Comparison of ENCODE assay signal across 21 mouse cellular contexts in the genomic region with DNA sequence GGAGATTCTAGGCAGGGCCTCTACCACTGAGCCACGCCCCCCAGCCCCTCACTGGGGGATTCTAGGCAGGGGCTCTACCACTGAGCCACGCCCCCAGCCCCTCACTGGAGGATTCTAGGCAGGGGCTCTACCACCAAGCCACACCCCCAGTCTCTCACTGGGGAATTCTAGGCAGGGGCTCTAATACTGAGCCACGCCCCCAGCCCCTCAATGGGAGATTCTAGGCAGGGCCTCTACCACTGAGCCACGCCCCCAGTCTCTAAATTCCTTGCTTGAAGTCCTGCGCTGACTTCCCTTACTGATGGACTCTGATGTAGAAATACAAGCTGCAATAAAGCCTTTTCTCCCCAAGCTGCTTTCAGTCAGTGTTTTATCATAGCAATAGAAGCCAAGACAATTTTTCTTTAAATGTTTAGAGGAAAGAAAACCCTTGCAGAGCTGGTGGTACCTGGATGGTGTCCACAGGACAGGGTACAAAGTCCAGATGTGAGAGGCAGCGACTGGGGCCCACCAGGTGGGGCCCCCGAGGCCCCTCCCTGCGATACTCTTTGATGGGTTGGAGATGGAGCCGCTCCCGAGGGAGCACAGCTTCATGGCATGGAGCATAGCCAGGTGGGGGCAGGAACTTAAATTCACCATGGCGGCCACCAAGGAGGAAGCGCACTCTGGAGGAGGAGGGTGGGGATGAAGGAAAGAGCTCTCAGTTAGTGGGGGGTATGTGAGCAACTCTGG.
"Had no signal": no experiment of that assay in that cellular context is flagged by ENCODE, and none has a peak within 500 bp of the region (broad histone marks: within the 10 kb centered on the region; RNA-seq: fewer than 3 reads in every experiment).

No protein-coding gene starts in this region.

- ATAC-seq: liver, postnatal 0 days; lung, postnatal 0 days; midbrain, embryonic 13.5 days; midbrain, embryonic 15.5 days had no signal

- H3K4me2 ChIP-seq: lung, embryonic 15.5 days; midbrain, embryonic 11.5 days; midbrain, embryonic 13.5 days; midbrain, embryonic 15.5 days; neural tube, embryonic 13.5 days; neural tube, embryonic 15.5 days had no signal

- H3K27me3 ChIP-seq: lung, embryonic 15.5 days; midbrain, embryonic 13.5 days; midbrain, embryonic 15.5 days; neural tube, embryonic 13.5 days; neural tube, embryonic 15.5 days had no signal

- DNase-seq: liver, postnatal 0 days; lung, adult 2 months; lung, postnatal 14 days; lung, postnatal 36 days; retina, postnatal 1 day; right cerebral cortex, adult 18-20 months; right cerebral cortex, postnatal 25 days; right cerebral cortex, postnatal 4 days; spleen, adult 18-20 months; thymus, adult 2 months; thymus, postnatal 14 days; thymus, postnatal 36 days had no signal

- H3K4me3 ChIP-seq: lung, embryonic 15.5 days; megakaryocyte, embryonic 14.5 days; midbrain, embryonic 13.5 days; midbrain, embryonic 15.5 days; neural tube, embryonic 13.5 days; neural tube, embryonic 15.5 days had no signal

- H3K36me3 ChIP-seq: lung, embryonic 15.5 days; midbrain, embryonic 13.5 days; midbrain, embryonic 15.5 days; neural tube, embryonic 13.5 days; neural tube, embryonic 15.5 days had no signal

- H3K27ac ChIP-seq: lung, embryonic 15.5 days; macrophage; midbrain, embryonic 13.5 days; midbrain, embryonic 15.5 days; neural tube, embryonic 13.5 days; neural tube, embryonic 15.5 days had no signal

- H3K9me3 ChIP-seq: lung, embryonic 15.5 days; megakaryocyte, embryonic 14.5 days; midbrain, embryonic 13.5 days; midbrain, embryonic 15.5 days; neural tube, embryonic 13.5 days; neural tube, embryonic 15.5 days had no signal

- H3K4me1 ChIP-seq: lung, embryonic 15.5 days; midbrain, embryonic 13.5 days; midbrain, embryonic 15.5 days; neural tube, embryonic 13.5 days; neural tube, embryonic 15.5 days had no signal

- H3K9ac ChIP-seq: liver, postnatal 0 days; lung, embryonic 15.5 days; midbrain, embryonic 13.5 days; midbrain, embryonic 15.5 days; neural tube, embryonic 13.5 days; neural tube, embryonic 15.5 days had no signal
